Mouse (Mus musculus) adrenal gland, adult 8-10 months (tissue): Measurements from ENCODE around the gene Surf4. TPM values are rescaled to one million over a fixed set of nuclear protein-coding genes. Genes with fewer than 3 reads are reported as not detected.

Source experiments
- DNase-seq: peaks from one replicate; pipeline ENCODE4 v3.0.0; 2022
- total RNA-seq, 4 experiments: library from RNA; stranded (reverse); gene quantifications; 2 replicates each; pipeline ENCODE4 v1.2.4; 2022

Gene Surf4
- total RNA-seq = 100 to 1,000 TPM; 161 to 218 (median 182) TPM

DNA sequence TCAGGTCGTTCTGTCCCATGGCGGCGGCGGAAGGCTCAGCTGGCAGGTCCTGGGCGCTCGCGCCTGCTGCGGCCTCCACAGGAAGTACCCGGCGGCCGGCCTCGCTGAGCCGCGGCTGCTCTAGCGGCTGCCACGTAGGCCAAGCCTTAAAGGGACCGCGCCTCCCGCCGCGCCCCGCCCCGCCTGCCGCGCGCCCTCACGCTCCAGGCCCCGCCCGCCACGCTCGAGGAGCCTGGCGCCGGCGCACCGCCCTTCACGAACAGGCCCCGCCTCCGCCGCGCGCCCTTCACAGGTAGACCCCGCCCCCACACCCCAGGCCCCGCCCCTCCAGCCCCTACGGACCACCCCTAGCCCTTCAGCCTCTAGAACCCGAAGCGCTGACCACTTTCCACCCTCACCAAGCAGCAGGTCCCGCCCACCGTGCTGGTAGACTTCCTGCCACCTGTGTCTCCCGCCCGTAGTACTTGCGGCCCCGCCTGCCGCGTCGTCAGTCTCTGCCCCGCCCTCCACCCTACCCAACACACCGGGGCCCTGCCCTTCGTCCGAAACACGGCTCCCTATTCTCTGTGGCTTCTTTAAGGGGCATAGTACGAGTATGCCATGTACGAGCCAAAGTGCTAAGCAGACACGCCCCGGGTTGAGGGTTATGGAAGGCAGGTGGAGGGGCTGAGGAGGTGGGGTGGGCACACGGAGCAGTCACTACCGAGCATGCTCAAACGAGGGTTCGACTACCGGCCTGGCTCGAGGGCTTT lies at the start of gene Surf4, which contains the start of gene Stkld1:
TSS of gene Surf4 (minus strand) at position 625 of the 752 bp plus-strand sequence.
TSS of gene Stkld1 (plus strand) at position 744 of the 752 bp plus-strand sequence.
- DNase-seq = peak; percentile 93

DNA sequence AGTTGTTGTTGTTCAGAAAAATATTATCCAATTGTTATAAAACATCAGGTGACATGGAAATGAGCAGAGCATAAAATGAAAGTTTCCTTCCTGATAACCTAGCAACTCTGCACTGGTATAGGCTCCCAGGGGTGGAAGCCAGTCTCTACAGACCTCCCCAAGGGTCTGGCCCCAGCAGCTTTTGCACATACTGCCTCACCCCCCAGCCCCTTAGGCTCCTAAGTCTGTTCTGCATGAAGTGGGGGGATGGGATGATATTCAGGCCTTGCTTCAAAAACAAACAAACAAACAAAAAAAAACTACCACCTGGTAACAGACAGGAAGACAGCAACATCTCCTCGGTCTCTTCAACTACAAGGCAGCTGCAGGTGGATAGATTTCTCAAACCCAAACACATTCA lies 46.6 kb upstream of the Surf4 start:
- no peak for DNase-seq

DNA sequence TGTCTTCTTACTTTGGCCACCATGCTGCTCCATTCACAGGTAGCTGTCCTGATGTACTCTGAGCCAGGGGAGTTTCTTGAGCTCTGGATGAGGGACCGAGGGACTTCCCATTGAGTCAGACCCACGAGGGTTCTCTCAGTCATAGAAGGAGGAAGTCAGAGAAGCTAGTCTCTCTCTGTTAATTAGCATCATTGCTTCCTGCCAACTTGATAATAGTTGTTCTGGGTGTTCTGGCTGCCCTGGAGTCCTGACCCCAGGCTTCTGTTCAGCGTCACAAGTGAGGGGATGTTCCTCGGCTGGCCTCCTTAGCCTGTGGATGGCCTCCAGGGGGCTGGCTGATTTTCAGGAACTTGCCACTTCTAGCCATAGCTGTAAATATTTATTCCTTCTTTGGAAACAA lies 40.2 kb upstream of the Surf4 start:
- no peak for DNase-seq

DNA sequence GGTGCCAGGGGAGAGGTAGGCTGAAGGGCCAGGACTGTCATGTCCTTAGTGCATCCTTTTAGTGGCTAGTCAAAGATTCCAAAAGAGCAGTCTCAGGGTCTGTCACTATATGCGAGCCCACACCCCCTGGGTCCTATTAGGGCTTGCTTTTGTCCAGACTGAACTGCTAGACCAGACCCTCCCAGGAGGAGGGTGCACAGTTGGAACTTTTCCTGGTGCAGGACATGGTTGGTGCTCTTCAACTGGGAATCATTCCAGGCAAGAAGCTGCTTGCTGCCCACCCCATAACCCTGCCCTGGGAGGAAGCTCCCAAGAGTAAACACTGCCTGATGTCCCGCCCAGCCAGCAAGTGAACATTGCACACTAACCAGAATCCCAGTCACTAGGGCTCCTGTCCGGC lies 39.4 kb upstream of the Surf4 start, which contains the start of gene Adamts13:
TSS of gene Adamts13 (plus strand) at position 301 of the 400 bp plus-strand sequence.
- no peak for DNase-seq

DNA sequence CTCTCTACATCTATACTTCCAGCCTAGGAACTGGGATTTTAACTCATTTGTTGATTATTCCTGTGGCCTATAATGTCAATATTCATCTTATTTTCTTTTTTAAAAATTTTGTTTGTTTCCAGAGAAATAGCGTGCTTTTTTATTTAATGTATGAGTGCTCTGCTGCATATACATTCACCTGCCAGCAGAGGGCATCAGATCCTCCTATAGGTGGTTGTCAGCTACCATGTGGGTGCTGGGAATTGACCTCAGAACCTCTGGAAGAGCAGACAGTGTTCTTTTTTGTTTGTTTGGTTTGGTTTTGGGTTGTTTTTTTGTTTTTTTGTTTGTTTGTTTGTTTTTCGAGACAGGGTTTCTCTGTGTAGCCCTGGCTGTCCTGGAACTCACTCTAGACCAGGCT lies 33.5 kb upstream of the Surf4 start:
- no peak for DNase-seq

DNA sequence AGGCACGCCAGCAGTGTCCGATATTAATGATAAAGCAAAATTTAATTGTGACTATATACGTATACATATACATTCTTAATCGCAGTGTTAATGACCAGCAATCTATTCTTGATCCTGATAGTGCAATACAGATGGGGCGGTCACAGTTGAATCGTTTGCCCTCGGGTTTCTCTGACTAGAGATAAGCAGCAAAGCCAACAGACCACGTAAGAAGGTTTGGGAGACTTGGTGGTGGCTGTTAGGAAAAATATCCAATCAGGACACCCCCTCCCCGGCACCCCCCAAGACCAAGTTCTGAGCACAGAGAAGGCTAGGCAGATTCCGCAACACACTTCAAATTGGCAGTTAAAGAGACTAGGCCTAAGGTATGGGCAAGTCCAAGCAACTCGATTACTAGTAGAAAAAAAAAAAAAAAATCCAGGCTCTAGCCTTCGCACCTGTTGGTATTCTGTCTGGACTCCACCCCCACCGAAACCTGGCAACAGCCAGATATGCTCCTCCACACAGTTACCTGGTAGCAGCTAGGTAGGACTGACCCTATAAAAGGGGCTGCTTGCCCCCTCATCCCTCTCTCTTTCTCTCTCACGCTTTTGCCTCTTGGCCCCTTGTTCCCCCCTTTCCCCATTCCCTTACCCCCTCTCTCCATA lies 31.1 kb upstream of the Surf4 start:
- no peak for DNase-seq

DNA sequence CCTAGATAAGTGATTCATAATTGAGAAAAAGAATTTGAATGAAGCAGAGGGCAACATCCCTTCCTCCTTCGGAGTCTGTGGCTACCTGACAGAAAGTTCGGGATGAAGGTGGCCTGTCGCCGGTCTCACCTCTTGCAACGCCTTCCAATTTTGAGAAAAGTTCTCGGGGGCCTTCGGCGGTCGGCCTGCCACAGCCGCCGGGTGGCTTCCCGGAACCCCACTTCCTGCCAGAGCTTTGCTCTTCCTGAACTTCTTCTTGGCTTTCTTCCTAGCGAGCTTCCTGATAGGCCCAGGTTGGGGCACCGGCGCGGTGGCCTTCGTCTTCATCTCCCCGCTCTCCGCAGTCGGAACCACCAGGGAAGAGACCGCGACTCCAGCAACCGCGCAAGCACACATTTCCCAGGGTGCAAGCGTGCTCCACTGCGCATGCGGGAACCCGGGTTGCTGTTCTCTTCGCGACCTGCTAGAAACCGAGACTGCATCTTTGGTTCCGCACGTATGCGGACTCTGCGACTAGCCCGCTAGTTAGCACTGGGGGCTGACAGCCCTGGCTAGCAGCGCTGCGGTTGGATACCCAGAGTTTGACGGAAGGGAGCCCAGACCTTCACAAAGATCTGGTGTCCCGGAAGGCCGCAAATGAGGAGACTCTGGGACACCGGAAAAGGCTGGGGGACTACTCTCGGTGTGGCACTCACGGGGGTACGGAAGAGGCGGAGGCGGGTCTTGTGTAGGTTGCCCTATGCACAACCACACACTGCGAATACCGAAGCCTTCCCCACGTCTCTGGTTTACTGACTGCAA lies 30.4 kb upstream of the Surf4 start, which contains the start of gene Rexo4:
TSS of gene Rexo4 (minus strand) at position 464 of the 801 bp plus-strand sequence.
- peak; percentile 90 for DNase-seq

DNA sequence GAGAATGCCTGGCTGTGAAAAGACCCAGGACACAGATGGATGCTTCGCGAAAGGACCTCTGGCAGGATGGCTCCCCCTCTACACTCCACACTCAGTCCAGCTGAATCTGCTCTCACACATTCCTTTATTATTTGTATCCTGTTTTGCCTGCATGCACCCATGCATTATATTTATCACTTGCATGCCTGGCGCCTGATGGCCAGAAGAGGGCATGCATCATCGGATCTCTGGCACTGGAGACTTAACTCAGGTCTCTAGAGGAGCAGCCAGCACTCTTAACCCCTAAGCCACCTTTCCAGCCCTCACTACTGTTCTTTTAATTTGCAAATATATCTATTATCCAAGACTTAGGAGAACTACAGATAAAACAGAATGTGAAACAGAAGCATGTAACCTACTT lies 27.0 kb upstream of the Surf4 start:
- no peak for DNase-seq

DNA sequence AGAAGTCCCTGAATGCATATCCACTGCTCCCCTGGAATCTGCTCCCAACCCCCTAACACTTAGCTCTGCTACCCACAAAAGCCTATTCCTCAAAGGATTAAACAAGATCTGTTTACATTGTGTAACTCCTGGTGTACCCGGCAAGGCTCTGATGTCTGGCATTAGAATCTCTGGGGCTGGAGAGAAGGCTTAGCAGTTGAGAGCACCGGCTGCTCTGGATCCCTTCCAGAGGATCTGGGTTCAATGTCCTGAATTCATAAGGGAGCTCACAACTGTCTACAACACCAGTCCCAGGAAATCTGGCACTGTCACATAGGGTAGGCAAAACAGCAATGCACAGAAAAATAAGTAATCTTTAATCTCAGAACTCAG lies 23.7 kb upstream of the Surf4 start:
- no peak for DNase-seq

DNA sequence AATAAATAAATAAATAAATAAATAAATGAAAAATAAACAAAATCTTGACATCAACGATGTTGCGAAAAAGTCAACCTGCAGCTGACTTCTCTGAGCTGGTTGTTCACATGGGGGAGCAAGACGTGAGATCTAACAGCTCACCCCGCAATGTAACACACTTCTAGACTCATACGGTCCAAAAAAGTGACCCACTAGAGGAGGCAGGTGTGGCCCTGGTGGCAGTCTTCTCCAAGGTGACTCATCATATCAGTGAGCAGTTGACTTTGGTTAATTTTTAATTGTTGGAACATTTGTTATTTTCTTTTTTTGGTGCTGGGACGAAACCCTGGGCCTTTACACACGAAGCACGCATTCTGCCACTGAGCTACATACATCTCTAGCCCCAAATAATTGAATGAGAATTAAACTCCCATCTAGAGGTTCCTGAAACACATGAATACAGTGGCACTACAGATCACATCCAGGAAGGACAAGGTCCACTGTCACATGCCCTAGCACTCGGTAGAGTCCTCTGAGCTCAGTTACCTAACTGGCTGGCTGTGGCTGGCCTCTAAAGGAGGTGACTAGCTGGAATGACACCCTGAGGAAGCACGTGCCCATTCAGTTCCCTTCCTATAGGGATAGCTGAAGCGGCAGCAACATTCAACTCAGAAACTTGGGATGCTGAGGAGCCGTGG lies 23.2 kb upstream of the Surf4 start:
- no peak for DNase-seq

DNA sequence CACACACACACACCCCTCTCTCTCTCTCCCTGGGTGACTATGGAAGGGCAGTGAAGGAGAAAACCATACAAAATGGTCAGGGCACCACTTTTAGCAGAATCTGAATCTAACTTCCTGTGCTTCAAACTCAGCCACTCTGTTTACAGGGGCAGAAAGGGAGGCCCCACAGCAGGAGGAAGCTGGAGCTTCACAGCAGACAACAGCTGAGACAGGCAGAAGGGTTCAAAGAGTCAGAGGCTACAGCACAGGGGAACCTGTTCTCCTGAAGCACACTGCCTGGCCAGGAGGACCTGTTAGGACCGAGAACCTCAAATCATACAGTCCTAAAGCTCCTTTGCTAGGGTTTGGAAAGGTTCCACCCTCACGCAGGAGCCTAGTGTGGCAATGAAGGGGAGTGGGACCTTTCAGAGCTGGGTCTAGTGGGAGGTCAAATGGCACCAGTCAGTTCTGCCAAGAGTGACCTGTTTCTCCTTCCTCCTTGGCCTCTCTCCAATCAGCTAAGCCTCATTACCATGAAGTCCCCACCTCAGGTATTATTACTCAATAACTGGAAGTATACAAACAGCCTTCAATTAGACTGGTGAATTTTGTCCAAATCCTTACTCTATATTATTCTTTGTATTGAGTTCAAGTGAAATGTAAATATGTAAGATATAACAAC lies 21.1 kb upstream of the Surf4 start:
- no peak for DNase-seq

DNA sequence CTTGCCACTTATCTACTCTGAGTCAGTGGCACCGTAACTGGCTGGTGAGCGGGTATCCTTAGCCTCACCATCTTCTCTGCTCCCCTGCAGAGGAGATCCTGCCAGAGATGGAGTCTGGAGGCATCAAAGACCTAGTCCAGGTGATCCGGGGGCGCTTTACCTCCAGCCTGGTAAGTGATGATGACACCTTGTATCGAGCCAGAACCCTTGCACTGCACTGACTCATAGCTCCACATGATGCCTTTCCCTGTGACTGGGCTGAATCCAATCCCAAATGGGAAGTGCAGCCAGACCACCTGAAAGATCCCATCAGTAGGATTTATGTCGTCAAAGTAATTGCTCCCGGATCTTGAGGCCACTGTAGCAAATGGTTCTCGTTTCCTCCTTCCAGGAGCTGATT lies 19.1 kb upstream of the Surf4 start:
- DNase-seq = no peak

DNA sequence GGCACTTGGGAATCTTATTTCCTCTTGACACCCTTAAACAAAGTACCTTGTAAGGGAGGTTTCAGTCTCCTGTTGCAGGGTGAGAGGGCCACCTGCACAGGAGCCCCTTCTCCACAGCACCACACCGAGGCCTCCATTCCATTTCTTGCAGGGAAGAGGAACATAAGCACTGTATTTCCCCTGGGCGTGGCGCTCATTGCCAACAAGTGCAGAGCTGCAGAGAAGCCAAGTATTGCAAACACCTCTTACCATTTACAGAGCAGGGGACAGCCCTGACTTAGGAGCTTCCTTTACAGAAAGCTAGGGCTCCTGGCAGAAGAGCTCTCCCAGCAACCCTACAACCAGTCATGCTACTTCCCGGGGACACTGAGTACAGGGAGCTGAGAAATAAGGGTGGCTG lies 18.5 kb upstream of the Surf4 start:
- no peak for DNase-seq

DNA sequence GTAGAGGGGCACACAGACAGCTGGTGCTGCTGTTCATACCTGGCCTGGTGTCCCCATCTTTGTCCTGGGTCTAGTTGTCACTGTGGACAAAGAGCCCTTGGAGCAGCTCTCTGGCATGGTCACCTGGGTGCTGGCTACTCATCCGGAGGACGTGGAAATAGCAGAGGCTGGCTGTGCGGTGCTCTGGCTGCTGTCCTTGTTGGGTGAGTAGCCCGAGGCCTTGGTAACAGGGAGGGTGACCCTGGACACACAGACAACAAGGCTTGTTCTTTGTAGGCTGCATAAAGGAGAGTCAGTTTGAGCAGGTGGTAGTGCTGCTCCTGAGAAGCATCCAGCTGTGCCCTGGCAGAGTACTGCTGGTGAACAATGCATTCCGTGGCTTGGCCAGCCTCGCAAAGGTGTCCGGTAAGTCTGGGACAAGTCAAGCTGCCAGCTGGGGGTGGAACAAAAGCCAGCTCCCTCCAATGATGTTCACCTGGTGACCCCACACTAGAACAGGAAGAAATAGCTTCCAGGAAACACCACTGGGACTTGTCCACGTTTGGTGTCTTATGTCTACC lies 17.7 kb upstream of the Surf4 start:
- no peak for DNase-seq

DNA sequence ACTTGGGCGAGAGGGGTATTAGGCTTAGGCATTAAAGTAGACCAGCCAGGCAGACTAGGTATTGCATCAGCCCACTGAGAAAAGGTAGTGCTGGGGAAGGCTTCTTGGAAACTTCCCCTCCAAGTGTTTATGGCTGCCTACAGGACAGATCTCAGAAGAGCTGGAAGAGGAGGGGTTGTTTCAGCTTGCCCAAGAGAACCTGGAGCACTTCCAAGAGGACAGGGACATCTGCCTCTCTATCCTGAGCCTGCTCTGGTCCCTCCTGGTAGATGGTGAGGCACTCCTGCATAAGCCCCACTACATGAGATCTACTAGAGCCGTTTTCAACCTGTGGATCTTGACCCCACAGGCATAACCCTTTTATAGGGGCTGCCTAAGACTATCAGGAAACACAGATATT lies 16.7 kb upstream of the Surf4 start:
- no peak for DNase-seq

DNA sequence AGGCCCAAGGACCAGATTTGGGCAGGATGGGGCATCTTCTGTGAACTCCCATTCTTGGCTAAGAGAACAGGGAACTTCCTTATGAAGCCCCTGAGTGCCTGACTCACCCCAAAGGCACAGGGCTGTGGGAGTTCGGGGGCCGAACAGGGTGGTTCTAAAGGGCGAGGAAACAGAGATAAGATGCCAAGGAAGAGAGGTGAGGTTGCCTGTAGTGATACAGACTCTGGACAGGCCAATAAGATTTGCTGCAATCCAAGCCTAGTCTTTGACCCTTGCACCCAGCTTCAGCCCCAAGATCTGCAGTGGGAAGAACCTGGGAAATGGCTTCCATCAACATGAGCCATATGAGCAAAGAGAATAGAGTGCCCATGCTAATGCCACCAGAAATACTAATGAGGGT lies 9.5 kb upstream of the Surf4 start:
- DNase-seq = no peak

DNA sequence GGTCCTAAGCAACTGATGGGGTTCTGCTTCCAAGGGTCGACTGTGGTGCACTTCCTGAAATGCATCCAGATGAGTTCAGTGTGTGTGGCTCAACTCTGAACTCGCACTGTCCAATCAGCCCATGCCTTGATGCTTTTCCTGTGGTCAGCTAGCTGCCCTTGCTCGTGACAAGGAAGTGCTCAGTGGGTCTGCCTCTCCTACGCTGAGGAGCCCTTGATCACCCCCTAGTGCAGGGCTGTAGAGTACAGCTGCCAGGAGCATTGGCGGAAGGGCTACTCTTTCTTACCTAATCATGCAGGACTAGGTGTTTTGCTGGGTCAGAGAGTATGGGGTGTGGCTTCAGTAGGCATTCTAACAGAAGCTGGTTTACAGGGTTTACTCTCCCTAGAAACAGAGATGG lies 7.8 kb upstream of the Surf4 start:
- no peak for DNase-seq

DNA sequence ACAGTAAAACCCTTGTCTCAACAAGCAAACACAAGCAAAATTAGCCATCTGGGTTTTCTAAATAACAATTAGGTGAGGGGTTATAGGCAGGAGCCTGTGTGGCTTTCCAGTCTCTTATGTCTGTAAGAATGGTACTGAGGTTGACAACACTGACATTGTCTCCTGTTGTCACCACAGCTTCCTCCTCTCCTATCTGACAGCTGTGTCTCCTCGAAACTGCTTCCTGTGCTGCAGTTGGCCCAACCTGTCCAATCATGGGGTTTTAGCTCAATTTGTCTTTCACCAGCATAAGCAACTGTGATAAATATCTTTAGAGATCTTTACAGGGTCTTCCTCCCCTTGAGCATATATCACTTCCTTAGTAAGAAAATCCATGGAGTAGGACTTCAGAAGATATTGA lies 2.7 kb upstream of the Surf4 start:
- DNase-seq = no peak

DNA sequence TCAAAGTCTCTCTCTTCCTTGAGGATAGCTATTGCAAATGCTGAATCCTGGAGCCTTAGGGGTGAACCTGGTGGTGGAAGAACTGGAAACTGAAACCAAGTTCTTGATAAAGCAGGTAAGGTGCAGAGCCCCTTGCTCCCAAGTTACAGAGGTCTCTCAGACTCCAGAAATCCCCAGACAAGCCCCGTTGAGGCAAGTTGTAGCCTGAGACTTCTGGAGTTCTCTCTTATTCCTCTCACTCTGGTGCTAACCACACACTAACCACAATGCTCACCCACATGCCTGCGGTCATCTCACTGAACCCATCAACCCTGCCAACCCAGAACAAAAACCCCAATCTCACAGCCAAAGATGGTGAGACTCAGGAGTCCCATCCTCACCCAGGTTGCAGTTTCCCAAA lies 1.6 kb upstream of the Surf4 start:
- DNase-seq = no peak

DNA sequence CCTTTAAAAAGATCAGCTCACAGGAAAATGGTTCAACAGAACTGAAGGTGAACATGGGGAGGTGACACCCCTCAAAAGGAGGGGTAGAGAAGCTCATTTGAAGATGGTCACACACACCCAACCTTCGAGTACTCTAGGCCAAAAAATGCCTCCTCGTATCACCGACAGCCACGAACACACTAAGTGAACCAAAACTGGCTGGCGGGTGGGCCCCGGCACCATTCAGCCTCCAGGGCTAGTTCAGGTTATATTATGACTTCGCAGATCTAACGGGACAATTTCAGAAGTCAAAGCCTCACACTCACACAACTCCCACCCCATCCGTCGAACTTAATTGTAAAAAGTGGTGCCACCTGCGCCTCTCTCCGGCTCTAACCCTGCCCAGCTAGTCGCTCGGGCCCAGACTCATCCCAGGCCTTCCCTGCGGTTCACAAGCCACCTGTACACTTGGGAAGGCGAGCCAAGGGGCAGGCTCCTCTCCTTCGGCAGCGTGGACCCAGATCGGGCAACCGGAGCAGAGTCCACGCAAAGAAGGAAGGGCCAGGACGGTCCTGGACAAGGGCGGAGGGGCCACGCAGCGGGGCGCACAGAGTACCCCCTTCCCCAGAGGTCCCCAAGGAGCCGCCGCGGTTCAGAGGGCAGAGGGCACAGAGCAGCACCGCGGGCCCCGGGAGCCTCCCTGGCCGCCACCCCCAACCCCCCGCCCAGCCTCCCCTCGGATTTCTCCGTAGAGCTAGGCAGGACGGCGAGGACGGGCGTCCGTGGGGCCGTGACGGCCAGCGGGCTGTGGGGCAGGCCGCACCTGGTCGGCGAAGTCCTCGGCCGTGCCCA lies 1.0 kb downstream of the Surf4 start:
- no peak for DNase-seq

DNA sequence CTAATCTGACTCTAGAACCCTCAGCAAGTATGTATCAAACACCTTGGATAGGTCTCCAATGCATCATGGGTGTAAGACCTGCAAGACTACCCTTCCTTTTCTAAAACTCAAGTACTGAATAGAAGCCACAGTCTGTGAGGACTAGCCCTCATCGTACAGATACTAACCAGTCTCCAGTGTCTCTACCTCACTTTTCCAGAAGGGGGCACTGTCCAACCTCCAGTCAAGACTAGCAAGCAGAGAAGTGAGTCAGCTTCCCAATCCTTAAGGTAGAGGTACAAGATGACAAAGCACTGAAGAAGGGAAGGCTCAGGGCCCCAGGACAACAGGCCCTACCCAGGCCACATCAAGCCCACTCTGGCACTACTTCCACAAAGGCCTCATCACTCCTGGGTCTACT lies 3.3 kb downstream of the Surf4 start:
- peak; percentile 64 for DNase-seq
